Comparison of ENCODE assay signal across 12 mouse cellular contexts in genomic region chr10:115561136-115561880, GRCm38 (mm10). TPM values are rescaled to one million over a fixed set of nuclear protein-coding genes. Genes with fewer than 3 reads are reported as not detected.
DNase-seq lines count a peak whose midpoint lies in the region; ATAC-seq and TF ChIP-seq lines count a peak whose summit lies in the region.
"Had no signal": no experiment of that assay in that cellular context is flagged by ENCODE, and none has a peak within 500 bp of the region (broad histone marks: within the 10 kb centered on the region; RNA-seq: fewer than 3 reads in every experiment).

No protein-coding gene starts in this region.

- H3K36me3 ChIP-seq in kidney, embryonic 15.5 days: no peaks in the 10 kb centered on the region
- H3K36me3 ChIP-seq in stomach, embryonic 14.5 days (ENCODE audit: control insufficient read depth, insufficient read depth, low read length): no peaks in the 10 kb centered on the region
- H3K36me3 ChIP-seq: hindbrain, embryonic 15.5 days had no signal

- no peak overlapping the region for H3K9ac ChIP-seq in kidney, embryonic 15.5 days
- no peak overlapping the region for H3K9ac ChIP-seq in stomach, embryonic 14.5 days (replicated peaks; ENCODE audit: low read depth, low read length)
- H3K9ac ChIP-seq: hindbrain, embryonic 15.5 days had no signal

- ATAC-seq in kidney, embryonic 15.5 days (replicated peaks; ENCODE audit: low FRiP score): no peak
- 0 out of 2 replicates have a peak, but pooled peaks have one; percentile 58 for ATAC-seq in stomach, embryonic 14.5 days (ENCODE audit: insufficient number of reproducible peaks, insufficient read depth, low FRiP score, low read depth)
- ATAC-seq in monocyte, adult 5-6 weeks (replicated peaks; ENCODE audit: insufficient number of reproducible peaks, low FRiP score, low TSS enrichment, poor library complexity, severe bottlenecking): no peak
- ATAC-seq: CD4-positive, CD25-positive, alpha-beta regulatory T cell, adult 4 months had no signal

- TF ChIP-seq CTCF in cerebellum, adult 2 months (IDR thresholded peaks at IDR 0.05; ENCODE audit: borderline replicate concordance, insufficient read depth, low read depth, low read length): no peak

- H3K27me3 ChIP-seq in kidney, embryonic 15.5 days: no peaks in the 10 kb centered on the region
- H3K27me3 ChIP-seq in cerebellum, adult 2 months (ENCODE audit: control insufficient read depth, insufficient read depth, low read length): no peaks in the 10 kb centered on the region; the same call in 1 of the 2 replicates
- H3K27me3 ChIP-seq in stomach, embryonic 14.5 days (ENCODE audit: control insufficient read depth, insufficient read depth, low read length): no peaks in the 10 kb centered on the region
- H3K27me3 ChIP-seq: hindbrain, embryonic 15.5 days had no signal

- no peaks in the 10 kb centered on the region for H3K9me3 ChIP-seq in kidney, embryonic 15.5 days (replicated peaks)
- H3K9me3 ChIP-seq in stomach, embryonic 14.5 days (ENCODE audit: control insufficient read depth, low read depth, low read length): no peaks in the 10 kb centered on the region
- H3K9me3 ChIP-seq: hindbrain, embryonic 15.5 days had no signal

- no peak for TF ChIP-seq POLR2A in cerebellum, adult 2 months (IDR thresholded peaks at IDR 0.05; ENCODE audit: borderline replicate concordance, insufficient read depth, low read length)

- no peak overlapping the region for H3K4me3 ChIP-seq in kidney, embryonic 15.5 days (replicated peaks)
- no peak overlapping the region for H3K4me3 ChIP-seq in cerebellum, adult 2 months (replicated peaks; ENCODE audit: insufficient read depth, low read depth, low read length)
- H3K4me3 ChIP-seq in stomach, embryonic 14.5 days (ENCODE audit: low read depth, low read length): no peak overlapping the region
- H3K4me3 ChIP-seq: hindbrain, embryonic 15.5 days; left cerebral cortex, adult 2 months had no signal

- peak; percentile 49 for DNase-seq in kidney, adult 18-20 months
- DNase-seq in cerebellum, adult 2 months: peak; percentile 56 to 64
- peak; percentile 53 for DNase-seq in kidney, postnatal 10 days
- no peak for DNase-seq in gastrocnemius, postnatal 10 days
- DNase-seq in adrenal gland, postnatal 10 days: no peak

- no peak overlapping the region for H3K27ac ChIP-seq in kidney, embryonic 15.5 days
- H3K27ac ChIP-seq in cerebellum, adult 2 months (ENCODE audit: insufficient read depth, low read length): no peak overlapping the region
- no peak overlapping the region for H3K27ac ChIP-seq in stomach, embryonic 14.5 days (ENCODE audit: low read length)
- H3K27ac ChIP-seq: hindbrain, embryonic 15.5 days; left cerebral cortex, adult 2 months had no signal

- peaks cover 9% of the 10 kb centered on the region for H3K4me1 ChIP-seq in kidney, embryonic 15.5 days
- peaks cover 8% of the 10 kb centered on the region for H3K4me1 ChIP-seq in cerebellum, adult 2 months (ENCODE audit: control insufficient read depth, insufficient read depth, low read length)
- H3K4me1 ChIP-seq in stomach, embryonic 14.5 days (ENCODE audit: control insufficient read depth, insufficient read depth, low read length): no peaks in the 10 kb centered on the region
- H3K4me1 ChIP-seq: hindbrain, embryonic 15.5 days had no signal

- no peak overlapping the region for H3K4me2 ChIP-seq in kidney, embryonic 15.5 days
- no peak overlapping the region for H3K4me2 ChIP-seq in stomach, embryonic 14.5 days (replicated peaks; ENCODE audit: low read depth, low read length)
- H3K4me2 ChIP-seq: hindbrain, embryonic 15.5 days had no signal

- WGBS in kidney, embryonic 15.5 days: 74% methylated on average over 12 of the region's 12 CpGs
- 55% methylated on average over 12 of the region's 12 CpGs for WGBS in cerebellum, adult 2 months
- WGBS in stomach, embryonic 14.5 days: 57% methylated on average over 12 of the region's 12 CpGs

RNA-seq across cellular contexts. Expression of gene A930009A15Rik, which starts 8.5 kb away (rescaled TPM):
- polyA plus RNA-seq in kidney, embryonic 15.5 days (2015; fragmentation: Nextera tagmentation; extraction: Ambion mirVana): 0.21 and 0.22 TPM in 2 replicates
- 0.32 and 0.39 TPM in 2 replicates for polyA plus RNA-seq in cerebellum, adult 2 months (2012; rRNA removed)
- not detected in 2 replicates for polyA plus RNA-seq in stomach, embryonic 14.5 days (2014; fragmentation: Nextera tagmentation; extraction: Ambion mirVana)
- total RNA-seq in monocyte, adult 5-6 weeks (2017): not detected in 3 replicates
- not detected for total RNA-seq in gastrocnemius, postnatal 10 days (2021)
- not detected for total RNA-seq in adrenal gland, postnatal 10 days (2021)
- polyA plus RNA-seq: CD4-positive, CD25-positive, alpha-beta regulatory T cell, adult 4 months; gonadal fat pad, adult 2 months had no signal

RNA-seq across cellular contexts. Expression of gene Lgr5, which starts 26.3 kb away (rescaled TPM):
- polyA plus RNA-seq in kidney, embryonic 15.5 days (2015; fragmentation: Nextera tagmentation; extraction: Ambion mirVana): 6.9 and 7.8 TPM in 2 replicates
- 8.6 and 9.2 TPM in 2 replicates for polyA plus RNA-seq in cerebellum, adult 2 months (2012; rRNA removed)
- polyA plus RNA-seq in stomach, embryonic 14.5 days (2014; fragmentation: Nextera tagmentation; extraction: Ambion mirVana): 3.5 and 4.6 TPM in 2 replicates
- 0.21 TPM in 1 of 3 replicates, not detected in the others for total RNA-seq in monocyte, adult 5-6 weeks (2017)
- under 1 TPM; 0.79 to 0.80 TPM for total RNA-seq in gastrocnemius, postnatal 10 days (2021)
- total RNA-seq in adrenal gland, postnatal 10 days (2021): 10 to 100 TPM; 16.5 to 22.3 TPM

Comparison
In these comparisons a context has a peak if more than half of its experiments do, and no peak if none do; other contexts are left out.
1. DNase-seq: peak in kidney, adult 18-20 months (single experiment), cerebellum, adult 2 months (2 of 2) and kidney, postnatal 10 days (single experiment); none in gastrocnemius, postnatal 10 days (single experiment) and adrenal gland, postnatal 10 days (single experiment).
2. RNA of gene Lgr5, which starts 26.3 kb away (total RNA-seq): 16.5 to 22.3 TPM in adrenal gland, postnatal 10 days; 0.79 to 0.80 TPM in gastrocnemius, postnatal 10 days and 0.21 TPM in monocyte, adult 5-6 weeks; every median in the first group is over 4 times any median in the second.